Mouse (Mus musculus): ENCODE measurements around the gene Cmtm7.
A peak's percentile ranks its signal among the peaks of the same experiment; 100 is the strongest.
"Not testable (repeated sequence)": the region's sequence is repeated elsewhere in the genome, so short reads cannot be mapped to it uniquely, and the experiment has no call there.

Cmtm7 gene

GRCm38 (mm10) chr9:114761848-114762247, 19.8 kb downstream of the Cmtm7 start:
- no peak for DNase-seq (ENCODE audit: low read depth)

- no peak for DNase-seq (ENCODE audit: low read depth)
Measured at GRCm38 (mm10) chr9:114760353-114760752, 21.3 kb downstream of the Cmtm7 start.

- no peak for DNase-seq (ENCODE audit: low read depth)
Measured at GRCm38 (mm10) chr9:114759886-114760285, 21.8 kb downstream of the Cmtm7 start.

- DNase-seq (ENCODE audit: low read depth): no peak
Measured at GRCm38 (mm10) chr9:114758801-114759200, 22.9 kb downstream of the Cmtm7 start.

GRCm38 (mm10) chr9:114758272-114758671, 23.4 kb downstream of the Cmtm7 start:
- no peak for DNase-seq (ENCODE audit: low read depth)

GRCm38 (mm10) chr9:114752863-114753484, 28.7 kb downstream of the Cmtm7 start:
- peak; percentile 80 for DNase-seq (ENCODE audit: low read depth)

GRCm38 (mm10) chr9:114752311-114752710, 29.3 kb downstream of the Cmtm7 start:
- no peak for DNase-seq (ENCODE audit: low read depth)

GRCm38 (mm10) chr9:114751582-114751981, 30.1 kb downstream of the Cmtm7 start:
- no peak for DNase-seq (ENCODE audit: low read depth)

GRCm38 (mm10) chr9:114747466-114747865, 34.2 kb downstream of the Cmtm7 start:
- DNase-seq (ENCODE audit: low read depth): no peak

GRCm38 (mm10) chr9:114747012-114747411, 34.6 kb downstream of the Cmtm7 start:
- no peak for DNase-seq (ENCODE audit: low read depth)

GRCm38 (mm10) chr9:114745654-114746053, 36.0 kb downstream of the Cmtm7 start:
- no peak for DNase-seq (ENCODE audit: low read depth)

- DNase-seq (ENCODE audit: low read depth): no peak
Measured at GRCm38 (mm10) chr9:114745163-114745562, 36.5 kb downstream of the Cmtm7 start.

GRCm38 (mm10) chr9:114742731-114743130, 38.9 kb downstream of the Cmtm7 start:
- no peak for DNase-seq (ENCODE audit: low read depth)

- DNase-seq (ENCODE audit: low read depth): no peak
Measured at GRCm38 (mm10) chr9:114740336-114740735, 41.3 kb downstream of the Cmtm7 start.

GRCm38 (mm10) chr9:114736442-114736841, 45.2 kb downstream of the Cmtm7 start:
- DNase-seq (ENCODE audit: low read depth): no peak

- DNase-seq (ENCODE audit: low read depth): no peak
Measured at GRCm38 (mm10) chr9:114733238-114733637, 48.4 kb downstream of the Cmtm7 start.

GRCm38 (mm10) chr9:114731871-114732682, 49.6 kb downstream of the Cmtm7 start:
- peak; percentile 57 for DNase-seq (ENCODE audit: low read depth)

GRCm38 (mm10) chr9:114731011-114731755, 50.5 kb downstream of the Cmtm7 start, which contains the start of gene Cmtm6:
Gene Cmtm6, plus strand, starts transcription at chr9:114731116.
- peak; percentile 95 for DNase-seq (ENCODE audit: low read depth)

GRCm38 (mm10) chr9:114729911-114730805, 51.5 kb downstream of the Cmtm7 start:
- no peak for DNase-seq (ENCODE audit: low read depth)

GRCm38 (mm10) chr9:114728432-114728831, 53.2 kb downstream of the Cmtm7 start:
- DNase-seq (ENCODE audit: low read depth): not testable (repeated sequence)

GRCm38 (mm10) chr9:114727315-114727714, 54.3 kb downstream of the Cmtm7 start:
- DNase-seq (ENCODE audit: low read depth): peak; percentile 42

Data from c-Kit-positive CD71-positive TER-119-negative erythroid progenitor cells, embryonic 14.5 days (primary cell).